Mouse (Mus musculus) E14TG2a.4 (cell line): ENCODE measurements around the gene Il17rd.

Experiments
- CTCF ChIP-seq: conservative IDR thresholded peaks from 2 replicates; pipeline ENCODE4 v1.5.1; 2014; ENCODE audit warnings: low read length
- POU5F1 ChIP-seq: IDR thresholded peaks from 2 replicates; pipeline ENCODE4 v1.6.1; 2014; ENCODE audit warnings: low read length, borderline replicate concordance

GRCm38 (mm10) chr14:27040451-27040850 is 1.7 kb downstream of the Il17rd start:
- no peak for TF ChIP-seq CTCF
- no peak for TF ChIP-seq POU5F1
